ENCODE assay signal across 14 mouse cellular contexts in genomic region chr16:49938483-49939301, GRCm38 (mm10).
DNase-seq lines count a peak whose midpoint lies in the region; ATAC-seq and TF ChIP-seq lines count a peak whose summit lies in the region.
"Had no signal": no experiment of that assay in that cellular context is flagged by ENCODE, and none has a peak within 500 bp of the region (broad histone marks: within the 10 kb centered on the region; RNA-seq: fewer than 3 reads in every experiment).

No protein-coding gene starts in this region.

- DNase-seq in kidney, postnatal 0 days (ENCODE audit: low spot score) = no peak
- no peak for DNase-seq in kidney, postnatal 25 days
- DNase-seq in 416B (ENCODE audit: low read depth) (peak; percentile 74), CH12.LX (ENCODE audit: extremely low read depth) (no peak)
- DNase-seq in fibroblast of lung, adult 2 months (ENCODE audit: low read depth) = peak; percentile 54
- DNase-seq in spleen, postnatal 10 days (ENCODE audit: low spot score in 2 of 2) = no peak
- DNase-seq: cerebellum, adult 9-10 months; embryo, embryonic 11 days had no signal

- no peaks in the 10 kb centered on the region for H3K36me3 ChIP-seq in kidney, postnatal 0 days (ENCODE audit: insufficient read depth, low read length)
- H3K36me3 ChIP-seq in CH12.LX (replicated peaks in 1 of 2; ENCODE audit: control insufficient read depth in 1 of 2, insufficient read depth in 1 of 2, low read length in 1 of 2) = peaks cover 5 to 25% of the 10 kb centered on the region in 2 experiments
- H3K36me3 ChIP-seq: forebrain, embryonic 15.5 days; limb, embryonic 13.5 days; stomach, embryonic 15.5 days had no signal

- H3K27ac ChIP-seq in kidney, postnatal 0 days = no peak overlapping the region
- peak overlapping the region; percentile 100 for H3K27ac ChIP-seq in CH12.LX (ENCODE audit: insufficient read depth, low read depth)
- H3K27ac ChIP-seq: forebrain, embryonic 15.5 days; limb, embryonic 13.5 days; stomach, embryonic 15.5 days had no signal

- no peak for TF ChIP-seq POLR2A in CH12.LX (IDR thresholded peaks at IDR 0.05; ENCODE audit: low read depth, low read length)

- ATAC-seq in kidney, postnatal 0 days (replicated peaks; ENCODE audit: low FRiP score, low read depth) = no peak
- no peak for ATAC-seq in activated CD4-positive, CD25-positive, alpha-beta regulatory T cell, adult 4 months
- ATAC-seq: forebrain, embryonic 15.5 days; hindbrain, embryonic 16.5 days had no signal

- WGBS in kidney, postnatal 0 days = 76% methylated on average over 7 of the region's 7 CpGs

- peak; percentile 85 for TF ChIP-seq EP300 in CH12.LX (IDR thresholded peaks at IDR 0.05; ENCODE audit: low read length)

- no peak overlapping the region for H3K9ac ChIP-seq in kidney, postnatal 0 days (ENCODE audit: low read depth, low read length)
- H3K9ac ChIP-seq in CH12.LX (ENCODE audit: insufficient read depth, low read depth) = peak overlapping the region; percentile 49
- H3K9ac ChIP-seq: forebrain, embryonic 15.5 days; limb, embryonic 13.5 days; stomach, embryonic 15.5 days had no signal

- peaks cover 32% of the 10 kb centered on the region for H3K79me2 ChIP-seq in CH12.LX (replicated peaks; ENCODE audit: control insufficient read depth, extremely low read depth, insufficient read depth, poor library complexity, severe bottlenecking)

- no peaks in the 10 kb centered on the region for H3K27me3 ChIP-seq in kidney, postnatal 0 days (ENCODE audit: insufficient read depth, low read length)
- H3K27me3 ChIP-seq in CH12.LX (replicated peaks) = no peaks in the 10 kb centered on the region
- H3K27me3 ChIP-seq: forebrain, embryonic 15.5 days; limb, embryonic 13.5 days; megakaryocyte, embryonic 14.5 days; stomach, embryonic 15.5 days had no signal

- peak; percentile 41; the same call in 1 of the 2 replicates for TF ChIP-seq CTCF in kidney, postnatal 0 days (IDR thresholded peaks at IDR 0.05; ENCODE audit: low read depth)
- TF ChIP-seq CTCF in CH12.LX (conservative IDR thresholded peaks at IDR 0.05 in 1 of 2, IDR thresholded peaks at IDR 0.05 in 1 of 2; ENCODE audit: low read depth in 2 of 2, low read length in 2 of 2) = peak in 1 of 2 experiments; percentile 61; a peak in 2 of 4 replicates

- no peaks in the 10 kb centered on the region for H3K9me3 ChIP-seq in kidney, postnatal 0 days (replicated peaks; ENCODE audit: low read length)
- H3K9me3 ChIP-seq in CH12.LX (replicated peaks; ENCODE audit: low read length) = peaks cover 8% of the 10 kb centered on the region
- H3K9me3 ChIP-seq: forebrain, embryonic 15.5 days; stomach, embryonic 15.5 days had no signal

- peak; percentile 63 for TF ChIP-seq RAD21 in CH12.LX (IDR thresholded peaks at IDR 0.05; ENCODE audit: low read depth, low read length)

- in situ Hi-C loops in CH12.LX (cut with MboI; ENCODE audit: low pct_ligation_motif_present, low pct_unique_long_range_greater_than_20kb, low sequenced_read_pairs) = no loop called here

- 0 out of 2 replicates have a peak, but pooled peaks cover 3% of the 10 kb centered on the region for H3K4me1 ChIP-seq in kidney, postnatal 0 days (replicated peaks; ENCODE audit: insufficient read depth, low read length)
- H3K4me1 ChIP-seq in CH12.LX (ENCODE audit: control insufficient read depth in 1 of 2, insufficient read depth in 2 of 2) = peaks cover 36 to 68% of the 10 kb centered on the region in 2 experiments
- H3K4me1 ChIP-seq: stomach, embryonic 15.5 days had no signal

- dilution Hi-C loops in CH12.LX (cut with MboI; ENCODE audit: extremely low pct_ligation_motif_present, extremely low pct_unique_long_range_greater_than_20kb, low sequenced_read_pairs) = no loop called here

- no peak overlapping the region for H3K4me2 ChIP-seq in kidney, postnatal 0 days (ENCODE audit: low read length)
- peak overlapping the region; percentile 62 for H3K4me2 ChIP-seq in CH12.LX (ENCODE audit: insufficient read depth, low read depth, poor library complexity, severe bottlenecking)
- H3K4me2 ChIP-seq: forebrain, embryonic 15.5 days; limb, embryonic 13.5 days; stomach, embryonic 15.5 days had no signal

- no peak overlapping the region for H3K4me3 ChIP-seq in kidney, postnatal 0 days (replicated peaks; ENCODE audit: low read depth, low read length)
- H3K4me3 ChIP-seq in CH12.LX (replicated peaks in 1 of 3; ENCODE audit: low read depth in 2 of 3, low read length in 2 of 3, poor library complexity in 1 of 3) = no peak overlapping the region
- H3K4me3 ChIP-seq: forebrain, embryonic 15.5 days; limb, embryonic 13.5 days; stomach, embryonic 15.5 days had no signal

TF ChIP-seq in CH12.LX, 34 proteins besides CTCF, POLR2A, EP300 and RAD21:
- TF ChIP-seq NELFE (IDR thresholded peaks at IDR 0.05; ENCODE audit: low read depth, low read length) (no peak), HCFC1 (IDR thresholded peaks at IDR 0.05; ENCODE audit: low read depth, low read length) (no peak), ZKSCAN1 (IDR thresholded peaks at IDR 0.05; ENCODE audit: borderline replicate concordance, low read depth, low read length) (no peak), SIN3A (IDR thresholded peaks at IDR 0.05; ENCODE audit: low read length) (peak; percentile 62; the same call in 1 of the 2 replicates), MAX (IDR thresholded peaks at IDR 0.05; ENCODE audit: low read length) (no peak), NRF1 (IDR thresholded peaks at IDR 0.05; ENCODE audit: low read depth, low read length) (no peak), ELF1 (IDR thresholded peaks at IDR 0.05; ENCODE audit: low read depth, low read length) (no peak), ZNF384 (IDR thresholded peaks at IDR 0.05; ENCODE audit: low read depth, low read length) (no peak; the same call in 1 of the 2 replicates), UBTF (IDR thresholded peaks at IDR 0.05; ENCODE audit: low read depth, low read length) (no peak), SMC3 (IDR thresholded peaks at IDR 0.05; ENCODE audit: low read depth, low read length) (peak; percentile 36), MAFK (IDR thresholded peaks at IDR 0.05; ENCODE audit: insufficient replicate concordance, low read length) (no peak; the same call in 1 of the 2 replicates), JUN (IDR thresholded peaks at IDR 0.05; ENCODE audit: insufficient read depth, low read depth, low read length) (peak; percentile 77), USF1 (IDR thresholded peaks at IDR 0.05; ENCODE audit: low read depth, low read length) (no peak), CHD2 (IDR thresholded peaks at IDR 0.05; ENCODE audit: low read length) (0 out of 2 replicates have a peak, but pooled peaks have one; percentile 7), ZC3H11A (IDR thresholded peaks at IDR 0.05; ENCODE audit: low read depth, low read length) (no peak), RCOR1 (conservative IDR thresholded peaks at IDR 0.05; ENCODE audit: low read depth, low read length) (0 out of 2 replicates have a peak, but pooled peaks have one; percentile 32), ETS1 (conservative IDR thresholded peaks at IDR 0.05; ENCODE audit: low read depth, low read length) (peak; percentile 93), MAZ (IDR thresholded peaks at IDR 0.05; ENCODE audit: low read depth, low read length) (0 out of 2 replicates have a peak, but pooled peaks have one; percentile 58), MEF2A (IDR thresholded peaks at IDR 0.05; ENCODE audit: borderline replicate concordance, low read depth, low read length) (peak; percentile 68), BHLHE40 (IDR thresholded peaks at IDR 0.05; ENCODE audit: low read depth, low read length) (peak; percentile 74), ZMIZ1 (IDR thresholded peaks at IDR 0.05; ENCODE audit: low read depth, low read length) (no peak), CHD1 (IDR thresholded peaks at IDR 0.05; ENCODE audit: low read depth, low read length) (peak; percentile 84; the same call in 1 of the 2 replicates), IRF4 (IDR thresholded peaks at IDR 0.05; ENCODE audit: low read depth, low read length) (0 out of 2 replicates have a peak, but pooled peaks have one; percentile 41), USF2 (conservative IDR thresholded peaks at IDR 0.05; ENCODE audit: low read depth, low read length) (no peak), TBP (conservative IDR thresholded peaks at IDR 0.05; ENCODE audit: low read depth, low read length) (no peak), KAT2A (IDR thresholded peaks at IDR 0.05; ENCODE audit: insufficient replicate concordance, low read length) (no peak), POLR2AphosphoS2 (IDR thresholded peaks at IDR 0.05; ENCODE audit: low read depth, low read length) (no peak), JUND (conservative IDR thresholded peaks at IDR 0.05; ENCODE audit: low read depth, low read length) (peak; percentile 66; the same call in 1 of the 2 replicates), TCF12 (IDR thresholded peaks at IDR 0.05; ENCODE audit: low read depth, low read length) (0 out of 2 replicates have a peak, but pooled peaks have one; percentile 41), MXI1 (IDR thresholded peaks at IDR 0.05; ENCODE audit: low read depth, low read length) (peak; percentile 48; the same call in 1 of the 2 replicates)

Comparison
In these comparisons a context has a peak if more than half of its experiments do, and no peak if none do; other contexts are left out.
1. DNase-seq: peak in 416B (single experiment) and fibroblast of lung, adult 2 months (single experiment); none in kidney, postnatal 0 days (single experiment), kidney, postnatal 25 days (0 of 2), CH12.LX (single experiment) and spleen, postnatal 10 days (0 of 2).